Mouse (Mus musculus): ENCODE measurements around the gene Nln. TPM values are rescaled to one million over a fixed set of nuclear protein-coding genes. Genes with fewer than 3 reads are reported as not detected.

The Nln gene
- polyA plus RNA-seq, 1 experiment from 2014 or later = 23.5 TPM

DNA sequence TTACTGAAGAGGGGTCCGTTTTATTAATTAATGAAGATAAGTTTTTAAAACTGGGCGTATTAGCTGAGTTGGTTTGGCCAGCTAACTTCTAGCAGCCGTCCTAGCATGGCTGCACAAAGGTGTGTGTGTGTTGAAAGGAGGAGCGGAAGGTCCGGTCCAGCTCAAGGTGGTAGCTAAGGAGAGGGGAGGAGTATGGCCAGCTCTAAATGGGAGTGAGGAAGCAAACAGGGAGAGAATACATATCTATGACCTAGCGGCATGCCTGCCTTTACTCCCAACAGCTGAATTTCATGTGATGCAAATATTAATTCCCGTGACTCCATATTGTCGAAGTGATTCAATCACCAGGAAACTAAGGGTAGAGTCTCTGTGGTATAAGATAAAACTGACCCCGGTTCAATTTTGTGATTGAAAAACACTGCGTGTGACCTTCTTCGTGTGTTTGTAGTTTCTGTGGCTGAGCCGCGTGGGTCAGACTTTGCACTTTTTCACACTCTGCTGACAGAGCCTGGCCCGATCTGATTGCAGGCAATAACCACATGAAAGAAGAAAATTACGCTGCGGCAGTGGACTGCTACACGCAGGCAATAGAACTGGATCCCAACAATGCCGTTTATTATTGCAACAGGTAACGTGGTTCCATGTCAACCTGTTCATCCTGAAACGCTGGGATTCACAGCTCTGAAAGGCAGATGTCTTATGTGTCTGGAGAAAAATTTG lies 14.4 kb upstream of the Nln start:
- Histone ChIP-seq H3K4me3 (ENCODE audit: low read depth, low read length) (no peak overlapping the region), H3K36me3 (ENCODE audit: control insufficient read depth, insufficient read depth, low read length) (no peaks in the 10 kb centered on the region), H3K27ac (ENCODE audit: low read depth, low read length) (no peak overlapping the region), H3K27me3 (ENCODE audit: control insufficient read depth, insufficient read depth, low read length) (no peaks in the 10 kb centered on the region), H3K4me2 (no peak overlapping the region), H3K4me1 (ENCODE audit: control insufficient read depth, insufficient read depth, low read length) (no peaks in the 10 kb centered on the region), H3K9me3 (ENCODE audit: control insufficient read depth, low read length) (no peaks in the 10 kb centered on the region), H3K9ac (ENCODE audit: low read length) (no peak overlapping the region)
- no peak for ATAC-seq (ENCODE audit: low FRiP score)
- DNase-seq (ENCODE audit: low spot score, missing footprints) = no peak
- 94% methylated on average over 20 of the region's 20 CpGs for WGBS

DNA sequence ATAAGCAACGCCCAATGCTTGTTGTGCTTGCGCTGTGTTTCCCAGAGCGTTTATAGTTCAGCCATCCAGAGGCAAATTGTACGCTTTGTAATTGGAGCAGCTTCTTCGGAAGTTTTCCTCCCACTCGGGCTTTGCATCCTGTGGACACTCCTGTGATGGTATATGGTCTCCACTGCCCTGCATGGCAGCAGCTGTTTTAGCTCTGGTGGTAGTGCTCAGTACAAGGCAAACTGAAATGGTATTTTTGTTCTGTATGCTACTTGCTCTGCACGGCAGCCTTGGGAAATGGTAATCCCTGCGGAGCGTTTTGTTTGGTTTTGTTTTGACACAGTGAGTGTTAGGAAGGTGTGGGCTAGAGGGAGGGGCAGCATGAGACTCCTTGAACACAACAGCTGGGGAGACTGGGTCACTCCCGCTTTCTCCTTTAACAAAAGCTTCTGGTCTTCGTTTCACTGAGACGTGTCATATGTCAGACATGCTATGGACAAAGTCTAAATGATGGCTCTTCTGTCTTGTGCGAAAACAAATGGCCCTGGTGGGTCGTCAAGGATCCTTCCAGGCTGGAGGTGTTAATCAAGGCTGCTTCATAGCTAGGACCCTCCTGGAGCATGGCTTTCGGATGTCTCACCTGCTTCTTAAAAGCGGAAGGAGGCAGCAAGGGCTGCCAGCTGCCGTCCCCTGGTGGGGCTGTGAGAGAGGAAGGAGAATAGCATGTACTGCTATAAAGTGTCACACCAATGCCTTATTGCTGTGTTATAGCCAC lies 12.8 kb upstream of the Nln start:
- DNase-seq (ENCODE audit: low spot score, missing footprints) = no peak
- H3K27ac ChIP-seq (ENCODE audit: low read depth, low read length) = no peak overlapping the region
- no peak for ATAC-seq (ENCODE audit: low FRiP score)
- H3K4me1 ChIP-seq (ENCODE audit: control insufficient read depth, insufficient read depth, low read length) = no peaks in the 10 kb centered on the region
- 69% methylated on average over 17 of the region's 17 CpGs for WGBS
- H3K36me3 ChIP-seq (ENCODE audit: control insufficient read depth, insufficient read depth, low read length) = peaks cover 2% of the 10 kb centered on the region; the same call in 1 of the 2 replicates
- no peak overlapping the region for H3K4me3 ChIP-seq (ENCODE audit: low read depth, low read length)
- H3K27me3 ChIP-seq (ENCODE audit: control insufficient read depth, insufficient read depth, low read length) = no peaks in the 10 kb centered on the region
- no peak overlapping the region for H3K9ac ChIP-seq (ENCODE audit: low read length)
- H3K9me3 ChIP-seq (ENCODE audit: control insufficient read depth, low read length) = no peaks in the 10 kb centered on the region
- H3K4me2 ChIP-seq = no peak overlapping the region

DNA sequence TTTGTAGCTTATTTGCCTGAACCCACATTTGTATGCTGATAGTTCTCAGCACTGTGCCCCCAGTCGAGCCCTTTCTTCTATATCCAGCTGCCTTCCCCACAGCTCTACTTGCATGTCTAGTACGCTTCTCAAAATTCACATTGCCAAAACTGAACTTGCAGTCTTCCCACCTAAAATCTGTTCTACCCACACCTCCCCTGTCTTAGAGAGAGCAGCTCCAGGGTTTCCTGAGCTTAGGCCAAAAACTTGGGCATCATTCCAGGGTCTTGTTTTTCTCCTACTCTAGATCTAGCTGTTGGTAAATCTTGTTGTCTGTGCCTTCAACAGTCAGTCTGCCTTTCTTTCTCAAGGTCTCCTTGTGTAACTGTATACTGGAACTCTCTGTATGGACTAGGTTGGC lies 5.4 kb upstream of the Nln start:
- no peak for ATAC-seq (ENCODE audit: low FRiP score)

DNA sequence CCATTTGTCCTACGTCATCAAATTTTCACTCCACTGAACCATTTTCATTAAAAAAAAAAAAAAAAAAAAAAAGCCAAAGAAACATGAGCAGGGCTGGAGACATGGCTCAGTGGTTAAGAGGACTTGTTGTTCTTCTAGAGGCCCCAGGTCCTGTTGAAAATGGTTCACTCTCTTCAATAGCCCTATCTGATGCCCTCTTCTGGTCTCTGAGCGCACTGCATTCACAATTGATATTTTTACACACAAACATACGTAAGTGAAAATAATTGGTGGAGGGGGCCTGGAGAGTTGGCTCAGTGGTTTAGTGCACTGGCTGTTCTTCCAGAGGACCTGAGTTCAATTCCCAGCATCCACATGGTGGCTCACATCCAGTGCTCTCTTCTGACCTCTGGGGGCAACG lies 4.4 kb upstream of the Nln start:
- Histone ChIP-seq H3K36me3 (ENCODE audit: control insufficient read depth, insufficient read depth, low read length) (peaks cover 2% of the 10 kb centered on the region; the same call in 1 of the 2 replicates), H3K4me3 (ENCODE audit: low read depth, low read length) (no peak overlapping the region), H3K9ac (ENCODE audit: low read length) (no peak overlapping the region), H3K27ac (ENCODE audit: low read depth, low read length) (no peak overlapping the region), H3K9me3 (ENCODE audit: control insufficient read depth, low read length) (no peaks in the 10 kb centered on the region), H3K4me2 (no peak overlapping the region), H3K27me3 (ENCODE audit: control insufficient read depth, insufficient read depth, low read length) (no peaks in the 10 kb centered on the region), H3K4me1 (ENCODE audit: control insufficient read depth, insufficient read depth, low read length) (no peaks in the 10 kb centered on the region; the same call in 1 of the 2 replicates)
- DNase-seq (ENCODE audit: low spot score, missing footprints) = no peak
- 91% methylated on average over 4 of the region's 4 CpGs for WGBS
- ATAC-seq (ENCODE audit: low FRiP score) = no peak

More for the DNA sequence above, 5.4 kb upstream of the Nln start:
- no peaks in the 10 kb centered on the region; the same call in 1 of the 2 replicates for H3K4me1 ChIP-seq (ENCODE audit: control insufficient read depth, insufficient read depth, low read length)
- H3K27me3 ChIP-seq (ENCODE audit: control insufficient read depth, insufficient read depth, low read length) = no peaks in the 10 kb centered on the region
- DNase-seq (ENCODE audit: low spot score, missing footprints) = no peak
- no peak overlapping the region for H3K4me3 ChIP-seq (ENCODE audit: low read depth, low read length)
- H3K36me3 ChIP-seq (ENCODE audit: control insufficient read depth, insufficient read depth, low read length) = peaks cover 2% of the 10 kb centered on the region; the same call in 1 of the 2 replicates
- H3K9ac ChIP-seq (ENCODE audit: low read length) = no peak overlapping the region
- no peak overlapping the region for H3K4me2 ChIP-seq
- 90% methylated on average over 2 of the region's 2 CpGs for WGBS
- H3K9me3 ChIP-seq (ENCODE audit: control insufficient read depth, low read length) = no peaks in the 10 kb centered on the region
- no peak overlapping the region for H3K27ac ChIP-seq (ENCODE audit: low read depth, low read length)

DNA sequence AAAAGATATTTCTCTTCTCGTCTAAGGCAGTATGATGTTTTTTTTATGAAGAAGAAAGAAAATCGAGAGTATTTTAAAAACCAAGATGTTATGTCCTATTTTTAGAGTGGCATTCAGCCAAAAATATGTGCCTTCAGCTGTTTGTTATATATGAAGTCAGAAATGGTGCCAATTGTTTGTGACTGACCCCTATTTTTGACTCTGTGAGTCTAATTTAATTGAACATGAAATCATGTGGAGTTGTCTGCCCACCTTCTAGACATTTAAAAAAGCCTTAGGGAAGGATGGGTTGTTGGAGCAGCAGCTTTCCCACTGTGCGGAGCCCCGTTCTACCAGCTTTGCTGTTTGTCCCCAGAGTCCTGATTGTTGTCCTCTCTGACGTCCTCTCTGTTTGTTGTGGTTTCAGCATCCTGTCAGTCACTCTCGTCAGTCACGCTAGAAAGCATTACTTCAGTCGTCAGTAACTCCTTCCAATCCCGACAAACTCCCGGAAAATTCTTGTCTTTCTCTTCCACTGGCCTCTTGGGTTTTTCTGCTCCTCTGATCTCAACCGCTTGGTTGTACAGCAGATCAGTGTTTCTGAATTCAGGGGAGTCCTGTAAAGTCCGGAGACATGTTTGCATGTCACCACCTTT lies 3.0 kb upstream of the Nln start:
- no peak overlapping the region for H3K4me2 ChIP-seq
- no peak overlapping the region for H3K4me3 ChIP-seq (ENCODE audit: low read depth, low read length)

DNA sequence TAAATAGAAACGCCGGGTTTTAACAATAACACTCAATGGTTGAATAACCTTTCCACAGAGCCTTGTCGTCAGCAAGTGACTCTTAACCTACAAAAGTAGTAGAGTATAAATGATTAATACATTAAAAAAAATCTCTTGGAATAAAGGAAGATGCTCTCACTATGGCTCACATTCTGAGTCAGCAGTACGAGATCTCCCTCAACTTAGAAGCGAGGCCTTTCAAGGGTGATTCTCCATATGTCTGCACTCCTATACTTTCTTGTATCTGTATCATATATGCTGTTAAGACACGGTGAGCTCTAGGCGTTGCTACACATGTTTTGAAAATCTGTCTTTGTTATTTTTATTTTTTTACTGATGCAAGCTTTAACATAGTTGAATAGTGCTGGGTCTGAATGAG lies 1.1 kb upstream of the Nln start:
- no peak overlapping the region for H3K27ac ChIP-seq (ENCODE audit: low read depth, low read length)
- 42% methylated on average over 7 of the region's 7 CpGs for WGBS
- H3K9me3 ChIP-seq (ENCODE audit: control insufficient read depth, low read length) = no peaks in the 10 kb centered on the region
- no peaks in the 10 kb centered on the region for H3K27me3 ChIP-seq (ENCODE audit: control insufficient read depth, insufficient read depth, low read length)
- peaks cover 4% of the 10 kb centered on the region; the same call in 1 of the 2 replicates for H3K4me1 ChIP-seq (ENCODE audit: control insufficient read depth, insufficient read depth, low read length)
- DNase-seq (ENCODE audit: low spot score, missing footprints) = peak; percentile 88
- peak overlapping the region; percentile 49 for H3K4me3 ChIP-seq (ENCODE audit: low read depth, low read length)
- peak overlapping the region; percentile 98 for H3K4me2 ChIP-seq
- H3K36me3 ChIP-seq (ENCODE audit: control insufficient read depth, insufficient read depth, low read length) = no peaks in the 10 kb centered on the region
- ATAC-seq (ENCODE audit: low FRiP score) = no peak
- H3K9ac ChIP-seq (ENCODE audit: low read length) = peak overlapping the region; percentile 58; the same call in 1 of the 2 replicates

More for the DNA sequence above, 3.0 kb upstream of the Nln start:
- Histone ChIP-seq H3K27ac (ENCODE audit: low read depth, low read length) (no peak overlapping the region), H3K27me3 (ENCODE audit: control insufficient read depth, insufficient read depth, low read length) (no peaks in the 10 kb centered on the region), H3K4me1 (ENCODE audit: control insufficient read depth, insufficient read depth, low read length) (peaks cover 4% of the 10 kb centered on the region; the same call in 1 of the 2 replicates), H3K9me3 (ENCODE audit: control insufficient read depth, low read length) (no peaks in the 10 kb centered on the region), H3K9ac (ENCODE audit: low read length) (no peak overlapping the region), H3K36me3 (ENCODE audit: control insufficient read depth, insufficient read depth, low read length) (no peaks in the 10 kb centered on the region)
- WGBS = 26% methylated on average over 12 of the region's 12 CpGs
- ATAC-seq (ENCODE audit: low FRiP score) (no peak), DNase-seq (ENCODE audit: low spot score, missing footprints) (no peak)

DNA sequence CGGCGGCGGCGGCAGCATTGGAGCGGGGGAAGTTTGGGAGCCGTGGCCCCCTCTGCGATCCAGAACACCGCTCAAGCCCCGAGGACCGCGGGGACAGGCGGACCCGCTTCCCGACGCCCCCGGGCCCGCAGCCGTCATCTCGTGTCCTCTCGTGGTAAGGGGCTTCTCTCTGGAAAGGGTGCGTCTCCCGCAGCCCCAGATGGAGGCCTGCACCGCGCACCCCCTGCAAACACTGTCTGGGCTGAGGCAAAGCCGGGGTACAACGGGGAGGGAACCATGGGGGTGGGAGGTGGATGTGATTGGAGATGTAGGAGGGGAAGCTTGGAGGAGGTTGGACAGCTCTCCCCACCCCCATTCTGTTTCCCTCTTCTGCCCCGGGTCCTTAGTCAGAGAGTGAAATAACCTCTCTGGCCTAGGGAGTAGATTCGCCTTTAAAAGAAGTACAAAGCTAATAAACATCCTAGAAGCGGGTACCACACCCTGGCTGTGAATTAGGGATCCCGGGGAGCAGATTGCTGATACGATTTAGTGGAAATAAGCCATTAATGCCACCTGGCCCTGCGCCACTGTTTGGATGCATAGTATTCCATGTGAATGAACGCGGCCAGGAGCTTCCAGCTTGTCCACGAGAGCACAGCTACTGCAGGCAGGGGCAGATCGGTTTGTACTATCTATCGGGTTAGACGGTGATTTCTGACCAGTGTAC lies 555 bp upstream of the Nln start:
- Histone ChIP-seq H3K27me3 (ENCODE audit: control insufficient read depth, insufficient read depth, low read length) (no peaks in the 10 kb centered on the region), H3K27ac (ENCODE audit: low read depth, low read length) (no peak overlapping the region), H3K4me1 (ENCODE audit: control insufficient read depth, insufficient read depth, low read length) (peaks cover 4% of the 10 kb centered on the region; the same call in 1 of the 2 replicates), H3K4me3 (ENCODE audit: low read depth, low read length) (peak overlapping the region; percentile 49), H3K9ac (ENCODE audit: low read length) (peak overlapping the region; percentile 58), H3K36me3 (ENCODE audit: control insufficient read depth, insufficient read depth, low read length) (no peaks in the 10 kb centered on the region), H3K4me2 (peak overlapping the region; percentile 98), H3K9me3 (ENCODE audit: control insufficient read depth, low read length) (no peaks in the 10 kb centered on the region)
- ATAC-seq (ENCODE audit: low FRiP score) (peak; percentile 83), DNase-seq (ENCODE audit: low spot score, missing footprints) (peak; percentile 93)
- WGBS = 2% methylated on average over 36 of the region's 38 CpGs

DNA sequence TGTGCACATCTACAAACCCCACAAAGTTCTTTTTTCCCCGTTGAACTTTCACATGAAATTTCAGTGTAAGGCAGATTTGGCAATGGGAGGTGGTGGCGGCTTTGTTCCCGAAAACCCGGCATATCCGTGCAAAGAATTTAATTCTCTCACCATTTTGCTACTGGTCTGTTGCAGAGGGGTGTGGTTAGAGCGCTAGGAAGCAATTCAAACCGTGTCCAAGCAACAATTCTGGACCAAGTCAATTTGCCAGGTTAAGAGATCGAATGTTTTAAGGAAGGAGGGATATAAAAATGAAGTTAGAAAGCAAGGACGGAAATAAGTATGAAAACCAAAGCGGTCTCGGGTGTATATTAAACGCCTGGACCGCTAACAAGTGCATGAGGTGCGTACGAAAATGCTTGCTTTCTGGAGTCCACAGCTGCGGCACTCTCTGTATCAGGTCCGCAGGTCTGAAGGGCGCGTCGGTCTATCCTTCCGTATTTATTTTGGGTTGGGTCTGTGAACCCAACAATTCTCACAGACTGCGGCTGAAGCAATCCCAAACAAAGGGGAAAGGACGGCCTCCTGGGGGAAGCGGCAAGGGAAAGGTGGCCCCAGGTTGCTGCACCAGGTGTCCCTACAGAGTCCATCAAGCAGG lies 645 bp downstream of the Nln start:
- Histone ChIP-seq H3K36me3 (ENCODE audit: control insufficient read depth, insufficient read depth, low read length) (no peaks in the 10 kb centered on the region), H3K4me1 (ENCODE audit: control insufficient read depth, insufficient read depth, low read length) (peaks cover 4% of the 10 kb centered on the region; the same call in 1 of the 2 replicates), H3K9ac (ENCODE audit: low read length) (peak overlapping the region; percentile 72), H3K4me3 (ENCODE audit: low read depth, low read length) (peak overlapping the region; percentile 49), H3K27me3 (ENCODE audit: control insufficient read depth, insufficient read depth, low read length) (no peaks in the 10 kb centered on the region), H3K27ac (ENCODE audit: low read depth, low read length) (no peak overlapping the region), H3K9me3 (ENCODE audit: control insufficient read depth, low read length) (no peaks in the 10 kb centered on the region; the same call in 1 of the 2 replicates), H3K4me2 (peak overlapping the region; percentile 98)
- ATAC-seq (ENCODE audit: low FRiP score) (peak; percentile 14), DNase-seq (ENCODE audit: low spot score, missing footprints) (peak; percentile 90)
- under 1% methylated on average over 24 of the region's 24 CpGs for WGBS

Measured in midbrain, embryonic 11.5 days (tissue).